Mouse (Mus musculus) left cerebral cortex, adult 11 months (tissue): Measurements from ENCODE around the gene Uba5.

ENCODE experiments used
- DNase-seq: peaks from one replicate; pipeline ENCODE4 v3.0.0; 2022; ENCODE audit warnings: low spot score

Gene Uba5

DNA sequence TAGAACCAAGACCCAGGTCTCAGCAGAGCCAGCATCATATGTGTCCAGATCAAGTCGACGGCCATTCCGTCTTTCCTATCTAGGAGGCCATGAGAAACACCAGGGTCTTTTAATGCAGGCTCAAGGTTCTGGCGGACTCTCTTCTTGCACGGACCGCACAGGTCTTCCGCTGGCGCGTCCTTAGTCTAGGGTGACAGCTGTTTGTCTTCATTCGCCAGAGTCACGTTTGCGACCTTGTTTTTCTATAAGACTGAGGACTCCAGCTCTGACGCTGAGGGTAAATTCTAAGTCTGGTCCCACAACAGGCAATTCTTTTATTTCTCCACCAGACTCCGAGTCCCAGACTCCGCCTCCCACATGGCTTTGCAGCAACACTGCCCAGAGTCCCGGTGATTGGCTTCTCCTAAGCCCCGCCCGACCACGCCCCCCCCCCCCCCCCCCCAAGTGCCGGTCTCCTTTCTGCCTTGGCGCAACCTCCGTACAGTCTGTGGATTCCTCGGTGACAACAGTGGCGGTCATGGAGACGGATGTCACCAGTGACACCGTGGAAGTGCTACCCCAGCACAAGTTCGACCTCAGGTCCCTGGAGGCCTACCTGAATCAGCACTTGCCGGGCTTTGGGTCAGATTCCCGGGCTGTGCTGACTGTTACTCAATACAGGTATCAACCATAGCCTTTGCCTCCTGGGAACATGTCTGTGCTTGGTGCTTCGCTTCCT, 469 bp upstream of the Uba5 start, which contains the start of gene Acad11:
Gene Acad11 (plus strand): TSS at position 134 of the 718 bp plus-strand sequence.
- DNase-seq: peak; percentile 85

DNA sequence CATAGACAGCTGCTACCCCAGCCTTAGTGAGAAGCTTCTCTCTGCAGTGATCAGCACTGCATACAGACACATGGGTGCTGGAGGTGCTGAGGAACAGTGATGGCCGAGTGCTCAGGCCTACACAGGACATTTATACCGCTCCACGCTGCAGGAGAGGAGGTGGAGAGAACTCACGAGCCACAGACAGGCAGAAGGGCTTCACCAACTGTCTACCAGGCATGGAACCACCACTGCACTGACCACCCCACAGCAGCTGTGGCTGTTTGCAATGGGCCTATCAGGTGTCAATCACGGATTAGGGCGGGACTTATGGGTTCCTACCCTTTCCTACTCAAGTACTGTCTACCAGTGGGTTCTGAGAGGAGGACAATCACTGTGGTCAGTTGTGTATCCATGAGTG, 11.9 kb downstream of the Uba5 start:
- DNase-seq: no peak

DNA sequence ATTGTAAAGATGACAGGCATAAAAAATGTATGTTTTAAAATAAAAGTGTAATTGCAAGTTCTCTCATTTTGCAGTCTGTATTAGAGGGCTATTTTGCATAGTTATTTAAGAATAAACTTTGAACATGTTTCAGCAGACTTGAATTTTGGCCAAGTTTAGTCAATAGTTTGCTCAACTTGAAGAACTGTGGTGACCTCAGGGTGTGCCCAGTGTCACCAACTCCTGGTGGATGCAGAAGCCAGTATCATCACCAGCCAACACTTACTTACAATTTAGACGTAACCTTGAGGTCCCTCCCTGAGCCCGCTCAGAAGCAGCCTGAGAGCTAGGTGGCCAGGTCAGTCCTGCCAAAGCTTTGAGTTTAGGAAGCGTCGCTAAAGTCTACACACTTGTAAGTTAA, 19.3 kb downstream of the Uba5 start:
- no peak for DNase-seq

DNA sequence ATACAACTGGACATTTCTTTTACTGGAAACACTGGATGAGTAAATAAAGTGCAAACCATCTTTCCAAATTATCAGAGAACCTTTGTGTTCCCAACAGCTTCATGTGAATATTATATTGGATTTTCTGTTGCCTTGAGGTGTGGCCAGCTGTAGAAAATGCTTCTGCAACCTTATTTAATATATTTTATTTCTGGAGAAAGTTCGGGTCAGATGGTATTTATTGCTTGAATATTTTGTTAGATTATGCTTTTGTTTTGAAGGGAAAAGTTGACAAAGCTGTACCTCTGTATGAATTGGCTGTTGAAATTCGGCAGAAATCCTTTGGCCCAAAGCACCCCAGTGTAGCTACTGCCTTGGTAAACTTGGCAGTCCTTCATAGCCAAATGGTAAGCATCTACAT, 22.6 kb downstream of the Uba5 start, which contains the start of gene Gm28305:
Gene Gm28305 (plus strand): TSS at position 301 of the 400 bp plus-strand sequence.
- no peak for DNase-seq

DNA sequence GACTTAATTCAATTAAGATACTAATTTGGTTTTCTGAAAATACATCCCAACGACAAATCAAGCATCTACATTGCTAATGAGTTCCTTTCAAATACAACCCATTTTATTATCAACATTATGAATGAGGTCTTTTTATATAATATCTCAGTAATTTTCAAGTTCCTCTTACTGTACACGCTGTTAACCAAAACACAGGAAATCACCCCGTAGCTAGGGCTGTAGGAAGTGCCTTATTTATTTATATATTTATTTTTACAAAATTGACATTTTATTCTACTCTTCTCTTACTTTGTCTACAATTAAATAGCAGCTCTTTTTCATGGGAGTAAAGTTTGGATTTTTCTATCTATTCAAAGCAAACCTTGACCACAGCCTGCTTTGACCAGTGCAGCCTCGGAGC, 23.2 kb downstream of the Uba5 start:
- DNase-seq: no peak

DNA sequence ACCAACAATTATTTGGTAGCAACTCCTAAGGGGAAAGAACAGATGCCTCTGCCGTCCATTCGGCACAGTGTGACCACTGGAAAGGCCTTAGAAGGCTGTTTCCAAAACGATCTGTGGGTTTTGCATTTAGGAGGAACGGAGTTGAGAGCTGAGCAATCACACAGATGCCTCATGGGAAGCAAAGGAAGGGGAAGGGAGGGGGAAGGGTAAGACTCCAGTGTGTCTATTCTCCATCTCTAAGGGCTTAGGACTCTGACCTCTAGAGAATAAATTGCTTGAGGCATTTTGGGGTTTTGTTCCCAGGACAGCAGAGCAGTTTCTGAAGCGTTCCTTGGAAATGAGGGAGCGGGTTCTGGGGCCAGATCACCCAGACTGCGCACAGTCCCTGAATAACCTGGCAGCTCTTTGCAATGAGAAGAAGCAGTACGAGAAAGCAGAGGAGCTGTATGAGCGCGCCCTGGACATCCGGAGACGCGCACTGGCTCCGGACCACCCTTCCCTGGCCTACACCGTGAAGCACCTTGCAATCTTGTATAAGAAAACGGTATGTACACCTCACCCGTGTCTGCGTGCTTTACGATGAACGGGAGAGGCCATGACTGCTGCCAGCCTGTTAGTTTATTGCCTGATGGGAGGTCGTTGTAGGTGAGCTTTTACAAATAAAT, 23.8 kb downstream of the Uba5 start:
- no peak for DNase-seq

DNA sequence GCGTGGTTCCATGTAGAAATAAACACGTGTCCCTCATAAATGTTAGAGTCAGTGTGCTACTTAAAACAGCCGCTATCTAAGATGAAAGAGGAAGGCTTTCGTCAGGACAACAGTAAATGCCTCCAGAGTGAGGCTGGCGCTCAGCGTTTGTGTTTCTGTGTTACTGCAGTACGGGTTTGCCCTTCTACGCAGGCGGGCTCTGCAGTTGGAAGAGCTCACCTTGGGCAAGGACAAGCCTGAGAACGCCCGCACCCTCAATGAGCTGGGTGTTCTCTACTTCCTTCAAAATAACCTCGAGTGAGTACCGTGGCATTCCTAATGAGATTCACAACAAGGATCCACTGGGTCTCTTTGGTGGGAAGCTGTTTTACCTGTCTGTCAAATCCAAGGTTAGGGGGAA, 24.7 kb downstream of the Uba5 start:
- no peak for DNase-seq

DNA sequence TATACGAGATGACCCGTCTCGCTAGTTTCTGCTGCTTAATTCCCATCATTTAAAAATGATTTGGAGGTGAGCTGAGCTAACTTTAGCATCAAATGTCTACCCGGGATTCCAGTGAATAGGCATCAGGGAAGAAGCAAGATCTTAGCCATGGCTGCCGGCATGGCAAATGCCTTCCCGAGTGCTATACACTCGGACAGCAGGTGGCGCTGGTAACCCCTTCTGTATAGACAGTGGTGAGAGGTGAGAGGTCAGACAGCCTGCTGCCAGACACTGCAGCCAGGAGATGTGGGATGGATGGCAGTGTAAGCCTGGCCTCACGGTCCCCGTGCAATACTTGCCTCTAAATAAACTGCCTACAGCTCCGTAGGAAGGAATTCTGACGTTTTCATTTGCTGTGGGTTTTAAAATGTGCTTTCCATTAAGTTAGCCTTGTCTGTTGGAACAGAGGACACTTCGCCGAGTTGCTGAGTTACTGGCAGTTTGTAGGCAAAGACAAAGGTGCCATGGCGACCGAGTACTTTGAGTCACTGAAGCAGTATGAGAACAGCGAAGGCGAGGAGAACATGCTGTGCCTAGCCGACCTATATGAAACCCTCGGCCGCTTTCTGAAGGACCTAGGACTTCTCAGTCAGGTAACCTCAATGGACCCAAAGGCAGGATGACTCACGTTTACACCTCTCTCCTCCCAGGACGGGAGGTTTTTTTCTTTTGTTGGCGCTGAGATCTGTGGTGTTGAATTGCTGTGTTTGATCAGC, 27.5 kb downstream of the Uba5 start:
- peak; percentile 53 for DNase-seq

DNA sequence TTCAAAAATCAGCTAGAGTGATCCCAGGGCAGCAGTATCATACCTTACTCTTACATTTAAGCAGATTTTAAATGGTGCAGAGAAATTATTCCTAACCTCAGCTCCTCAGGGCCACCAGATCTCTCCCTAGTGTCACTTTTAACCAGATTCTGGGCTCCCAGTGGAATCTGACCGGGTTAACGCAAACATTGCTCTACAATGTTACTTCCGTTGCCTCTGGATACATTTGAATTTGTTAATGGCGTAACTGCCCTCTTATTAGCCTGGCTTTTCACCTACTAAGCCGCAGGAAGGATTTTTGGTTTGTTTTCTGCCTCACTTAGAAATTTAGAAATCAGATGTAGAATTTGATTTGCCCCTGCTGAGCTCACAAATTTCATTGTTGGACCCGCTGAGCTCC, 28.2 kb downstream of the Uba5 start:
- no peak for DNase-seq

DNA sequence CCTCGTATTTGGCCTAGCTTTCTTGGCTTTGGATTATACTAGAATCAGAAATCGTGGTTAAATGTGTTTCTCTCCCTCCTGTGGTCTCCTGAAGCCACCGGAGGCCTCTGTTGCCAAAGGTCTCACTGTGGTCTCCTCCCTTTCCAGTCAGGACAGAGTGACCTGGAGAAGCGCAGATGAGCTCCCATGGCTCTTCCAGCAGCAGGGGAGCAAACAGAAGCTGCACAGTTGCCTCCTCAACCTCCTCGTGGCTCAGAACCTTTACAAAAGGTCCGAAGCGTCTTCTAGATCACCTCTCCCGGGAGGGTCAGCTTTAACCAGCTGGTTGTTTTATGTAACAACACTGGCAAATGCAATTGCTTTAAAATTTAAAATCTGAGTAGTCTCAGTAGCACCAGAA, 28.7 kb downstream of the Uba5 start:
- DNase-seq: no peak

DNA sequence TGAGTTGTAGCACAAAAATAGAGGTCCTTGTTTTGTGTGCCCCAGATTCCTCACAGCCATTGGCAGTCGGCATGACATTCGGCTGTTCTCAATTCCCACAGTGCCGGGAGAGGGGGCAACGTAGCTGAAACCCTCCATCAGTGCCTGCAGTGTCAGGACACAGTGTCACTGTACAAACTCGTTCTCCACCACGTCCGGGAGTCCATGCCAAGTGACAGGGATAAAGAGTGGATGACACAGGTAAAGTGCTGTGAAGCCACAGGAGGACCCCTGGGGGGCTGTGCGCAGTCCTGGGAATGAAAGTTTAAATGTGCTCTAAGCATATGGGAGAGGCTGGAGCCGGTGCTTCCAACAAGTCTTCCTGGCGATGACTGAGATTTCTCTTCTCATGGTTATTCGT, 33.1 kb downstream of the Uba5 start:
- no peak for DNase-seq

DNA sequence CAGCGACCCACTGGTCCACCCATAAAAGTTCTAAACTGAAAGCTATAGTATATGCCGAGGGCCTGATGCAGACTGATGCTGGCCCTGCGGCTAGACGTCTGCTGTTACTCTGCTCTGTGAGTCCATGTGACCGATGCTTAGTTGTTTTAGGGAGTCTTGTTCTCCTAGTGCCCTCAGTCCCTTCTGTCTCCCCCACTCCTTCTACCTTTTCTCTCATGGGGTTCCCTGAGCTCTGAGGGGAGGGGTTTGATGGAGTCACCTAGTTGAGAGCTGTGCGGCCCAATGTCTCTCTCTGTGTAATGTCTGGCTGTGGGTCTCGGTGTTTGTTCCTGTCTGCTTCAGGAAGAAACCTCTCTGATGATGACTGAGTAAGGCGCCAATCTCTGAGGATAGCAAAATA, 35.7 kb downstream of the Uba5 start:
- no peak for DNase-seq

DNA sequence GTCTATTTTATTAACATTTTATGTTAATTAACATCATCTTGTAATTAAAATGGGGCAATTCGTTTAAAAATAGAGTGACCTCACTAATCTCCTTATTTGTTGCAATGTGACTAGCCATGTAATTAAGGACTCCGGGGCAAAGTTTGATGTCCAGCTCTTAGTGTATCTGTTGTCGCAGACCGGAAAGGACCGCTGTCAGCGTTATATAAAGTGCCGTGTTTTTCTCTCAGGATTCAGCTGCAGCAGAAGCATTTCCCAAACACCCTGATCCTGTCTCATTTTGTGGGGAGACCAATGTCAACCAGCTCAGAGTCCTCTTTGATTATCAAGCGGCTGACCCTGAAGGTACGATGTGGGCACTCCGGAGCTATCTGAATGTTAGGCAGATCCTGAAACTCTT, 41.9 kb downstream of the Uba5 start:
- DNase-seq: no peak

DNA sequence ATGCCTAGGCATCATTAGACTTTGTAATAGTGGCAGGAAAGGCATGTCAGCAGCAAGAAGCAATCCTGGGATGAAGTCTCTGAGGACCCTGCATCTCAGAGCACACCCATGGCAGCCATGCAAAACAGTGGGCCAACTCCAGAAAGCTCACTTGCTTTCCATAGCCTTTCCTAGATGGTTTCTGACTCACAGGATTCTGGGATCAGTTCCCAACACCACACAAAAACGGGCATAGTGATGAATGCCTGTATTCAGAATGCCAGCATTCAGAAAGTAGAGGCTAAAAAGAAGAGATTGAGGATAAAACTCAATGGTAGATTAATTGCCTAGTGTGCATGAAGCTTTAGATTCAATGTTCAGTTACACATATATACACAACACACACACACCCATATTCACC, 48.4 kb downstream of the Uba5 start:
- no peak for DNase-seq

DNA sequence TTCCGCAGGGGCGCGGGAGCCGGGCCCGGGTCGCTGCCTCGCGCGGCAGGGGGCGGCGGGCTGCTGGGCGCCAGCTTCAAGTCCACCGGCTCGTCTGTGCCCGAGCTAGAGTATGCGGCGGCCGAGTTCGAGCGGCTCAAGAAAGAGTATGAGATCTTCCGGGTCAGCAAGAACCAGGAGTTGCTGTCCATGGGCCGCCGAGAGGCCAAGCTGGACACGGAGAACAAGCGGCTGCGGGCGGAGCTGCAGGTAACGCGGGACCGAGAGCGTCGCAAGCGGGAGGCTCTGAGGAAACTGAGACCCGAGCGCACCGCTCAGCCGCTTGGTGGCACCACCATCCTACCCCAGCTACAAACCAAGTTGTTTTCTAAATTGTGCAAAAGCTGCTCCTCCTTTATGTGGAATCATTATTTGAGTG, 60.0 kb downstream of the Uba5 start:
- no peak for DNase-seq

DNA sequence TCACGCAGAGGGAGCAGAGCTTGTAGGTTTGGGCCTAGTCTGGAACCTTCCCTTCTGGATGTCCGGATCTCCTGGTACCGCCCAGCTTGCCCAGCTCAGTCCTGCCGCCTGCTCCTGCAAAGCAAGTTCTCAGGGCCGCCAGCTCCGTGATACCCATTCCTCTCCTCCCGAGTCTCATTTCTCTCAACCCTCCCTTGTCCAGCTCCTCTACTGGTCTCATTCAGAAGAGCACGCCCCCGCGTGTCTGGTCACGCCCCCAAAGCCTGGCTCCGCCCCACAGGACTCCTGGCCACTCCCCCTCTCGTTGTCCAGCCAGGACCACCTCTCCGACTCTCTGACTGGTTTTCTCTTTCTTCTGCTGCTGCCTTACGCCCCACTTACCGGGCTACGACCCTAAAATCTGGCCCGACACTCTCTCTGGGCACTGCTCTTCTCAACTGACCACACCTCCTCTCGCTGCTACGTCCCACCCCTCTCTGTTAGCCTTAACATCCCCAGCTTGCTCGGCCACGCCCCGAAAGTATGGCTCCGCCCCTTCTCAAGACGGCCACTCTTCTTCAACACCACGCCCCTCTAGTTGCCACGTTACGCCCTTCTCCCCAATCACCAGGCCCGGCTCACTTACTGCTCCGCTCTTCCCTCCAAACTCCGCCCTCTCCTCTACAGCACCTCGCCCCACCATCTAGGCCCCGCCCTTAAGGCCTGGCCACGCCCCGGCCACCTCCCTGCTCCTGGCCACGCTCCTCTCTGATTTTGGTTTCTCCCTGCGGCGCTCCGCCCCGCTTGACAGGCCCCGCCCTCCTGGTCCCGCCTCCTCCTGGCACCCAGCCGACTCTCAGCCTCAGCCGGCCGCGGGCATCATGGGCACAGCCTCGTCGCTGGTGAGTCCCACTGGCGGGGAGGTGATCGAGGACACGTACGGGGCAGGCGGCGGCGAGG, 60.7 kb downstream of the Uba5 start, which contains the start of gene Nphp3:
Gene Nphp3 (plus strand): TSS at position 624 of the 939 bp plus-strand sequence.
- peak; percentile 100 for DNase-seq

DNA sequence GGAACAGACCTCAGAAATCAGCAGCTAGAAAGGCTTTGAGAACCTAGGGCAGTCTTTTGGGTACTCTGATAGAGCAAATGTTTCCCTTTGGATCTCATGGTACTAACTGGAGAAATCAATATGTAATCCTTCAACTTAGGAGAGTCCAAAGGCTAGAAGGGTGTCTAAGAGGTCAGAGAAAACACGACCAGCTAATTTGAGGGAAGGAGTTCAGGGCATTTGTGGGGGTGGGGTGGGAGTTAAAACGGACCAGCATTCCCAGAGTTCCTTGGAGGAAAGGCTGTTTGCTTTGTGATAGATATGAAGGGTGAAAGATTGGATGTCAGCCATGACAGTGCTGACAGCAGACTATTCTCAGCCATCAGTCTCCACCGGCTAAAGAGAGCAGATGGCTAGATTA, 62.3 kb downstream of the Uba5 start:
- no peak for DNase-seq
